Mouse (Mus musculus): ENCODE data around the gene Hoxb6. TPM values are rescaled to one million over a fixed set of nuclear protein-coding genes. Genes with fewer than 3 reads are reported as not detected.

The Hoxb6 gene
- total and polyA plus RNA-seq, 3 experiments: 0.53 to 1.1 TPM; not detected in 1

GRCm38 (mm10) chr11:96296997-96297396 lies 4.7 kb downstream of the Hoxb6 start:
- Histone ChIP-seq H3K4me2 (ENCODE audit: insufficient read depth, low read depth, poor library complexity, severe bottlenecking) (no peak overlapping the region), H3K27me3 (replicated peaks) (peaks cover 80% of the 10 kb centered on the region), H3K9ac (ENCODE audit: insufficient read depth, low read depth) (no peak overlapping the region), H3K4me3 (replicated peaks in 1 of 3; ENCODE audit: low read depth in 2 of 3, low read length in 2 of 3, poor library complexity in 1 of 3) (no peak overlapping the region), H3K27ac (ENCODE audit: insufficient read depth, low read depth) (no peak overlapping the region), H3K4me1 (ENCODE audit: control insufficient read depth in 1 of 2, insufficient read depth in 2 of 2) (peaks cover 0 to 39% of the 10 kb centered on the region in 2 experiments; a peak in 2 of 4 replicates), H3K9me3 (replicated peaks; ENCODE audit: low read length) (peaks cover 16% of the 10 kb centered on the region), H3K36me3 (replicated peaks in 1 of 2; ENCODE audit: control insufficient read depth in 1 of 2, insufficient read depth in 1 of 2, low read length in 1 of 2) (no peaks in the 10 kb centered on the region), H3K79me2 (replicated peaks; ENCODE audit: control insufficient read depth, extremely low read depth, insufficient read depth, poor library complexity, severe bottlenecking) (no peaks in the 10 kb centered on the region)
- in situ Hi-C loops (cut with MboI; ENCODE audit: low pct_ligation_motif_present, low pct_unique_long_range_greater_than_20kb, low sequenced_read_pairs): loop anchor here (10.0 kb wide), 1 partner anchor 568 kb away; no protein-coding TSS in a partner anchor
- DNase-seq (ENCODE audit: extremely low read depth): no peak
- dilution Hi-C loops (cut with MboI; ENCODE audit: extremely low pct_ligation_motif_present, extremely low pct_unique_long_range_greater_than_20kb, low sequenced_read_pairs): no loop called here
- TF ChIP-seq SIN3A (IDR thresholded peaks at IDR 0.05; ENCODE audit: low read length): no peak
- TF ChIP-seq CTCF (conservative IDR thresholded peaks at IDR 0.05 in 1 of 2, IDR thresholded peaks at IDR 0.05 in 1 of 2; ENCODE audit: low read depth in 2 of 2, low read length in 2 of 2): no peak
- no peak for TF ChIP-seq MXI1 (IDR thresholded peaks at IDR 0.05; ENCODE audit: low read depth, low read length)
- TF ChIP-seq KAT2A (IDR thresholded peaks at IDR 0.05; ENCODE audit: insufficient replicate concordance, low read length): no peak
- TF ChIP-seq GABPA (IDR thresholded peaks at IDR 0.05; ENCODE audit: insufficient replicate concordance, low read depth, low read length): no peak

- TF ChIP-seq HCFC1 (IDR thresholded peaks at IDR 0.05; ENCODE audit: low read depth, low read length) (no peak), PAX5 (IDR thresholded peaks at IDR 0.05; ENCODE audit: low read length) (no peak), CHD2 (IDR thresholded peaks at IDR 0.05; ENCODE audit: low read length) (no peak), MEF2A (IDR thresholded peaks at IDR 0.05; ENCODE audit: borderline replicate concordance, low read depth, low read length) (no peak), UBTF (IDR thresholded peaks at IDR 0.05; ENCODE audit: low read depth, low read length) (no peak), NELFE (IDR thresholded peaks at IDR 0.05; ENCODE audit: low read depth, low read length) (no peak), ZKSCAN1 (IDR thresholded peaks at IDR 0.05; ENCODE audit: borderline replicate concordance, low read depth, low read length) (no peak), JUND (conservative IDR thresholded peaks at IDR 0.05; ENCODE audit: low read depth, low read length) (no peak), MAZ (IDR thresholded peaks at IDR 0.05; ENCODE audit: low read depth, low read length) (no peak), ELF1 (IDR thresholded peaks at IDR 0.05; ENCODE audit: low read depth, low read length) (no peak), SMC3 (IDR thresholded peaks at IDR 0.05; ENCODE audit: low read depth, low read length) (no peak), POLR2A (IDR thresholded peaks at IDR 0.05; ENCODE audit: low read depth, low read length) (no peak), CHD1 (IDR thresholded peaks at IDR 0.05; ENCODE audit: low read depth, low read length) (no peak), JUN (IDR thresholded peaks at IDR 0.05; ENCODE audit: insufficient read depth, low read depth, low read length) (no peak), MXI1 (IDR thresholded peaks at IDR 0.05; ENCODE audit: low read depth, low read length) (no peak), ZMIZ1 (IDR thresholded peaks at IDR 0.05; ENCODE audit: low read depth, low read length) (no peak), USF2 (conservative IDR thresholded peaks at IDR 0.05; ENCODE audit: low read depth, low read length) (no peak)
- Histone ChIP-seq H3K4me1 (ENCODE audit: control insufficient read depth in 1 of 2, insufficient read depth in 2 of 2) (peaks cover 0 to 39% of the 10 kb centered on the region in 2 experiments; a peak in 2 of 4 replicates), H3K9me3 (replicated peaks; ENCODE audit: low read length) (peaks cover 20% of the 10 kb centered on the region), H3K27ac (ENCODE audit: insufficient read depth, low read depth) (no peak overlapping the region), H3K36me3 (replicated peaks in 1 of 2; ENCODE audit: control insufficient read depth in 1 of 2, insufficient read depth in 1 of 2, low read length in 1 of 2) (no peaks in the 10 kb centered on the region), H3K9ac (ENCODE audit: insufficient read depth, low read depth) (no peak overlapping the region), H3K27me3 (replicated peaks) (peaks cover 80% of the 10 kb centered on the region), H3K4me3 (replicated peaks in 1 of 3; ENCODE audit: low read depth in 2 of 3, low read length in 2 of 3, poor library complexity in 1 of 3) (no peak overlapping the region), H3K4me2 (ENCODE audit: insufficient read depth, low read depth, poor library complexity, severe bottlenecking) (no peak overlapping the region), H3K79me2 (replicated peaks; ENCODE audit: control insufficient read depth, extremely low read depth, insufficient read depth, poor library complexity, severe bottlenecking) (no peaks in the 10 kb centered on the region)
- in situ Hi-C loops (cut with MboI; ENCODE audit: low pct_ligation_motif_present, low pct_unique_long_range_greater_than_20kb, low sequenced_read_pairs): loop anchor here (10.0 kb wide), 1 partner anchor 567 kb away; no protein-coding TSS in a partner anchor
- no peak for DNase-seq (ENCODE audit: extremely low read depth)
- dilution Hi-C loops (cut with MboI; ENCODE audit: extremely low pct_ligation_motif_present, extremely low pct_unique_long_range_greater_than_20kb, low sequenced_read_pairs): no loop called here
These were observed 5.2 kb downstream of the Hoxb6 start for GRCm38 (mm10) chr11:96297428-96297827.
